Mouse (Mus musculus) heart, embryonic 14.5 days (tissue): ENCODE data around the gene Ivns1abp. TPM values are rescaled to one million over a fixed set of nuclear protein-coding genes. Genes with fewer than 3 reads are reported as not detected.

Experiments used
- ATAC-seq: fragments of 200-750 bp; cut with Nextera tagmentation; 2 replicates; pipeline ENCODE4 v1.8.0; 2017; ENCODE audit warnings: low read depth, moderate TSS enrichment; ENCODE audit not compliant: insufficient number of reproducible peaks, insufficient read depth, low FRiP score
- H3K27ac ChIP-seq, 2 experiments: fragments of 200-500 bp in 1 of 2; fragments of 300-500 bp in 1 of 2; sonication (generic) in 1 of 2; replicated peaks in 1 of 2; 2 replicates each; pipeline ENCODE4 v1.5.1; 2012 to 2014; ENCODE audit warnings: low read depth in 2 of 2, low read length in 2 of 2, control low read depth in 1 of 2, mild to moderate bottlenecking in 1 of 2, mixed read lengths in 1 of 2; ENCODE audit not compliant: control insufficient read depth in 1 of 2, insufficient read depth in 1 of 2
- H3K27me3 ChIP-seq: fragments of 300-500 bp; sonication (generic); 2 replicates; pipeline ENCODE4 v1.6.1; 2014; ENCODE audit warnings: mild to moderate bottlenecking, low read length, control low read depth; ENCODE audit not compliant: control insufficient read depth, insufficient read depth
- H3K36me3 ChIP-seq: fragments of 300-500 bp; sonication (generic); 2 replicates; pipeline ENCODE4 v1.6.1; 2014; ENCODE audit warnings: mild to moderate bottlenecking, control low read depth, low read length, mixed read lengths; ENCODE audit not compliant: control insufficient read depth, insufficient read depth
- H3K4me1 ChIP-seq, 2 experiments: fragments of 200-500 bp in 1 of 2; fragments of 300-500 bp in 1 of 2; sonication (generic) in 1 of 2; 2 replicates each; pipeline ENCODE4 v1.6.1; 2012 to 2014; ENCODE audit warnings: low read length in 2 of 2, control low read depth in 1 of 2, mixed read lengths in 1 of 2; ENCODE audit not compliant: control insufficient read depth in 2 of 2, insufficient read depth in 2 of 2
- H3K4me2 ChIP-seq: fragments of 300-500 bp; sonication (generic); 2 replicates; pipeline ENCODE4 v1.6.1; 2014; ENCODE audit warnings: mild to moderate bottlenecking, low read length
- H3K4me3 ChIP-seq, 2 experiments: fragments of 200-500 bp in 1 of 2; fragments of 300-500 bp in 1 of 2; sonication (generic) in 1 of 2; 2 replicates each; pipeline ENCODE4 v1.5.1; 2012 to 2014; ENCODE audit warnings: low read length in 2 of 2, mild to moderate bottlenecking in 2 of 2, control low read depth in 1 of 2, low read depth in 1 of 2, moderate library complexity in 1 of 2; ENCODE audit not compliant: control insufficient read depth in 1 of 2, insufficient read depth in 1 of 2
- H3K9ac ChIP-seq: fragments of 300-500 bp; sonication (generic); 2 replicates; pipeline ENCODE4 v1.6.1; 2014; ENCODE audit warnings: mild to moderate bottlenecking, low read length
- H3K9me3 ChIP-seq: fragments of 300-500 bp; sonication (generic); 2 replicates; pipeline ENCODE4 v1.6.1; 2016; ENCODE audit warnings: low read length, control low read depth; ENCODE audit not compliant: control insufficient read depth
- WGBS: fragments of 180-500 bp; shearing (Covaris S2); extraction: QIAGEN DNeasy Blood & Tissue Kit; methylation state at CpG from one replicate; pipeline ENCODE4 v1.1.7; 2014; 5-methylcytosine and 5-hydroxymethylcytosine counted together
- polyA plus RNA-seq: library from polyadenylated mRNA; unstranded; fragments of >200 nt; fragmentation: Nextera tagmentation; extraction: Ambion mirVana; gene quantifications from 2 replicates; pipeline ENCODE4 v1.2.1, GENCODE M21; 2014

The Ivns1abp gene
- 305 and 318 TPM in 2 replicates for polyA plus RNA-seq

- Histone ChIP-seq H3K27me3 (no peaks in the 10 kb centered on the region), H3K9me3 (no peaks in the 10 kb centered on the region), H3K4me1 (peaks cover 10 to 54% of the 10 kb centered on the region in 2 experiments), H3K9ac (peak within 1 kb of the TSS; percentile 99), H3K4me2 (peak within 1 kb of the TSS; percentile 74), H3K36me3 (peaks cover 6% of the 10 kb centered on the region), H3K27ac (peak within 1 kb of the TSS; percentile 96 to 97), H3K4me3 (peak within 1 kb of the TSS; percentile 80 to 93)
- WGBS, result under 1% methylated on average over 88 of the region's 104 CpGs
- peak; percentile 92 for ATAC-seq
Observed at GRCm38 (mm10) chr1:151344283-151345108, at the start of gene Ivns1abp. TSS of gene Ivns1abp (plus strand) at chr1:151344477.

- Histone ChIP-seq H3K9me3 (no peaks in the 10 kb centered on the region), H3K36me3 (no peaks in the 10 kb centered on the region), H3K4me3 (no peak overlapping the region), H3K9ac (no peak overlapping the region), H3K4me2 (no peak overlapping the region), H3K4me1 (peaks cover 2 to 6% of the 10 kb centered on the region in 2 experiments; a peak in 1 of 4 replicates), H3K27me3 (no peaks in the 10 kb centered on the region), H3K27ac (no peak overlapping the region)
- WGBS, result 25% methylated on average over 3 of the region's 3 CpGs
- no peak for ATAC-seq
Observed at GRCm38 (mm10) chr1:151295486-151295885, 48.8 kb upstream of the Ivns1abp start.

GRCm38 (mm10) chr1:151296621-151297020 lies 47.7 kb upstream of the Ivns1abp start:
- H3K27ac ChIP-seq, result no peak overlapping the region
- no peaks in the 10 kb centered on the region for H3K36me3 ChIP-seq
- 57% methylated on average over 1 of the region's 1 CpGs for WGBS
- no peak overlapping the region for H3K4me3 ChIP-seq
- no peak overlapping the region for H3K9ac ChIP-seq
- H3K9me3 ChIP-seq, result no peaks in the 10 kb centered on the region
- peaks cover 2 to 6% of the 10 kb centered on the region in 2 experiments; a peak in 1 of 4 replicates for H3K4me1 ChIP-seq
- H3K4me2 ChIP-seq, result no peak overlapping the region
- H3K27me3 ChIP-seq, result no peaks in the 10 kb centered on the region
- no peak for ATAC-seq

GRCm38 (mm10) chr1:151297025-151297424 lies 47.3 kb upstream of the Ivns1abp start:
- WGBS, result 84% methylated on average over 6 of the region's 6 CpGs

GRCm38 (mm10) chr1:151297596-151297995 lies 46.7 kb upstream of the Ivns1abp start:
- Histone ChIP-seq H3K9me3 (no peaks in the 10 kb centered on the region), H3K4me1 (peaks cover 2 to 6% of the 10 kb centered on the region in 2 experiments; a peak in 2 of 4 replicates), H3K4me3 (no peak overlapping the region), H3K36me3 (no peaks in the 10 kb centered on the region), H3K27me3 (no peaks in the 10 kb centered on the region), H3K9ac (no peak overlapping the region), H3K27ac (no peak overlapping the region), H3K4me2 (no peak overlapping the region)
- 86% methylated on average over 2 of the region's 2 CpGs for WGBS
- no peak for ATAC-seq

More at GRCm38 (mm10) chr1:151297025-151297424, 47.3 kb upstream of the Ivns1abp start:
- H3K4me1 ChIP-seq, result peaks cover 2 to 6% of the 10 kb centered on the region in 2 experiments; a peak in 1 of 4 replicates
- H3K9me3 ChIP-seq, result no peaks in the 10 kb centered on the region
- H3K27ac ChIP-seq, result no peak overlapping the region
- no peaks in the 10 kb centered on the region for H3K27me3 ChIP-seq
- no peak overlapping the region for H3K4me3 ChIP-seq
- H3K36me3 ChIP-seq, result no peaks in the 10 kb centered on the region
- no peak overlapping the region for H3K9ac ChIP-seq
- ATAC-seq, result no peak
- H3K4me2 ChIP-seq, result no peak overlapping the region

- Histone ChIP-seq H3K4me1 (peaks cover 0 to 3% of the 10 kb centered on the region in 2 experiments; a peak in 2 of 4 replicates), H3K9me3 (no peaks in the 10 kb centered on the region), H3K4me3 (no peak overlapping the region), H3K36me3 (no peaks in the 10 kb centered on the region), H3K27me3 (no peaks in the 10 kb centered on the region), H3K27ac (no peak overlapping the region), H3K4me2 (no peak overlapping the region), H3K9ac (no peak overlapping the region)
- ATAC-seq, result no peak
- WGBS, result 82% methylated on average over 6 of the region's 6 CpGs
Observed at GRCm38 (mm10) chr1:151301456-151301855, 42.8 kb upstream of the Ivns1abp start.

- Histone ChIP-seq H3K4me3 (no peak overlapping the region), H3K27ac (no peak overlapping the region), H3K4me2 (no peak overlapping the region), H3K4me1 (no peaks in the 10 kb centered on the region; a peak in 1 of 4 replicates), H3K9ac (no peak overlapping the region), H3K36me3 (no peaks in the 10 kb centered on the region), H3K27me3 (no peaks in the 10 kb centered on the region), H3K9me3 (no peaks in the 10 kb centered on the region)
- no peak for ATAC-seq
- 55% methylated on average over 3 of the region's 3 CpGs for WGBS
Observed at GRCm38 (mm10) chr1:151301904-151302303, 42.4 kb upstream of the Ivns1abp start.
